Mouse (Mus musculus) liver, postnatal 0 days (tissue): ENCODE results near the gene Siae.

Source experiments
- CTCF ChIP-seq: sonication (generic); IDR thresholded peaks from 2 replicates; pipeline ENCODE4 v1.5.1; 2016; ENCODE audit warnings: antibody characterized with exemption, low read depth
- EP300 ChIP-seq: IDR thresholded peaks from 2 replicates; pipeline ENCODE4 v1.6.1; 2016; ENCODE audit warnings: antibody characterized with exemption, low read depth, mild to moderate bottlenecking

GRCm38 (mm10) chr9:37675287-37675686, 119.8 kb downstream of the Siae start:
- no peak for TF ChIP-seq EP300
- TF ChIP-seq CTCF, result no peak
